Mouse (Mus musculus): ENCODE results near the gene Pikfyve. TPM values are rescaled to one million over a fixed set of nuclear protein-coding genes. Genes with fewer than 3 reads are reported as not detected.
"Not testable (repeated sequence)": the region's sequence is repeated elsewhere in the genome, so short reads cannot be mapped to it uniquely, and the experiment has no call there.

Gene Pikfyve
- polyA plus RNA-seq, 1 experiment, result 12.9 TPM

GRCm38 (mm10) chr1:65217567-65217966, 31.1 kb downstream of the Pikfyve start:
- Histone ChIP-seq H3K27ac (ENCODE audit: insufficient read depth, low read length) (no peak overlapping the region), H3K4me3 (replicated peaks; ENCODE audit: insufficient read depth, low read depth, low read length) (no peak overlapping the region), H3K27me3 (ENCODE audit: control insufficient read depth, insufficient read depth, low read length) (no peaks in the 10 kb centered on the region), H3K4me1 (ENCODE audit: control insufficient read depth, insufficient read depth, low read length) (no peaks in the 10 kb centered on the region)
- no peak for DNase-seq
- WGBS, result 69% methylated on average over 2 of the region's 2 CpGs
- TF ChIP-seq CTCF (IDR thresholded peaks at IDR 0.05; ENCODE audit: borderline replicate concordance, insufficient read depth, low read depth, low read length) (no peak), POLR2A (IDR thresholded peaks at IDR 0.05; ENCODE audit: borderline replicate concordance, insufficient read depth, low read length) (no peak)

- DNase-seq, result no peak
- Histone ChIP-seq H3K4me3 (replicated peaks; ENCODE audit: insufficient read depth, low read depth, low read length) (no peak overlapping the region), H3K27me3 (ENCODE audit: control insufficient read depth, insufficient read depth, low read length) (no peaks in the 10 kb centered on the region), H3K4me1 (ENCODE audit: control insufficient read depth, insufficient read depth, low read length) (no peaks in the 10 kb centered on the region), H3K27ac (ENCODE audit: insufficient read depth, low read length) (no peak overlapping the region)
- TF ChIP-seq POLR2A (IDR thresholded peaks at IDR 0.05; ENCODE audit: borderline replicate concordance, insufficient read depth, low read length) (no peak), CTCF (IDR thresholded peaks at IDR 0.05; ENCODE audit: borderline replicate concordance, insufficient read depth, low read depth, low read length) (no peak)
- 95% methylated on average over 1 of the region's 1 CpGs for WGBS
Observed at GRCm38 (mm10) chr1:65217972-65218371, 31.5 kb downstream of the Pikfyve start.

GRCm38 (mm10) chr1:65223654-65224053, 37.2 kb downstream of the Pikfyve start:
- Histone ChIP-seq H3K27me3 (ENCODE audit: control insufficient read depth, insufficient read depth, low read length) (no peaks in the 10 kb centered on the region), H3K27ac (ENCODE audit: insufficient read depth, low read length) (no peak overlapping the region), H3K4me1 (ENCODE audit: control insufficient read depth, insufficient read depth, low read length) (no peaks in the 10 kb centered on the region), H3K4me3 (replicated peaks; ENCODE audit: insufficient read depth, low read depth, low read length) (no peak overlapping the region)
- 96% methylated on average over 2 of the region's 2 CpGs for WGBS
- TF ChIP-seq POLR2A (IDR thresholded peaks at IDR 0.05; ENCODE audit: borderline replicate concordance, insufficient read depth, low read length) (no peak), CTCF (IDR thresholded peaks at IDR 0.05; ENCODE audit: borderline replicate concordance, insufficient read depth, low read depth, low read length) (no peak)
- no peak for DNase-seq

- no peak for DNase-seq
- H3K4me3 ChIP-seq (replicated peaks; ENCODE audit: insufficient read depth, low read depth, low read length), result no peak overlapping the region
- no peak overlapping the region for H3K27ac ChIP-seq (ENCODE audit: insufficient read depth, low read length)
- H3K27me3 ChIP-seq (ENCODE audit: control insufficient read depth, insufficient read depth, low read length), result no peaks in the 10 kb centered on the region
- 94% methylated on average over 2 of the region's 2 CpGs for WGBS
- no peak for TF ChIP-seq CTCF (IDR thresholded peaks at IDR 0.05; ENCODE audit: borderline replicate concordance, insufficient read depth, low read depth, low read length)
- no peak for TF ChIP-seq POLR2A (IDR thresholded peaks at IDR 0.05; ENCODE audit: borderline replicate concordance, insufficient read depth, low read length)
- no peaks in the 10 kb centered on the region for H3K4me1 ChIP-seq (ENCODE audit: control insufficient read depth, insufficient read depth, low read length)
Observed at GRCm38 (mm10) chr1:65227681-65228080, 41.2 kb downstream of the Pikfyve start.

- H3K27me3 ChIP-seq (ENCODE audit: control insufficient read depth, insufficient read depth, low read length); DNase-seq; H3K4me1 ChIP-seq (ENCODE audit: control insufficient read depth, insufficient read depth, low read length); H3K27ac ChIP-seq (ENCODE audit: insufficient read depth, low read length); H3K4me3 ChIP-seq (replicated peaks; ENCODE audit: insufficient read depth, low read depth, low read length): not testable (repeated sequence)
- 91% methylated on average over 3 of the region's 3 CpGs for WGBS
Observed at GRCm38 (mm10) chr1:65229768-65230167, 43.3 kb downstream of the Pikfyve start.

GRCm38 (mm10) chr1:65230566-65230965, 44.1 kb downstream of the Pikfyve start:
- no peak for TF ChIP-seq CTCF (IDR thresholded peaks at IDR 0.05; ENCODE audit: borderline replicate concordance, insufficient read depth, low read depth, low read length)
- TF ChIP-seq POLR2A (IDR thresholded peaks at IDR 0.05; ENCODE audit: borderline replicate concordance, insufficient read depth, low read length), result no peak
- 95% methylated on average over 1 of the region's 1 CpGs for WGBS
- DNase-seq, result no peak

GRCm38 (mm10) chr1:65237712-65238111, 51.2 kb downstream of the Pikfyve start:
- Histone ChIP-seq H3K4me1 (ENCODE audit: control insufficient read depth, insufficient read depth, low read length) (no peaks in the 10 kb centered on the region), H3K27me3 (ENCODE audit: control insufficient read depth, insufficient read depth, low read length) (no peaks in the 10 kb centered on the region), H3K4me3 (replicated peaks; ENCODE audit: insufficient read depth, low read depth, low read length) (no peak overlapping the region), H3K27ac (ENCODE audit: insufficient read depth, low read length) (no peak overlapping the region)
- 93% methylated on average over 3 of the region's 3 CpGs for WGBS
- no peak for DNase-seq
- no peak for TF ChIP-seq POLR2A (IDR thresholded peaks at IDR 0.05; ENCODE audit: borderline replicate concordance, insufficient read depth, low read length)
- no peak for TF ChIP-seq CTCF (IDR thresholded peaks at IDR 0.05; ENCODE audit: borderline replicate concordance, insufficient read depth, low read depth, low read length)

More at GRCm38 (mm10) chr1:65230566-65230965, 44.1 kb downstream of the Pikfyve start:
- no peak overlapping the region for H3K4me3 ChIP-seq (replicated peaks; ENCODE audit: insufficient read depth, low read depth, low read length)
- H3K27ac ChIP-seq (ENCODE audit: insufficient read depth, low read length), result no peak overlapping the region
- no peaks in the 10 kb centered on the region for H3K4me1 ChIP-seq (ENCODE audit: control insufficient read depth, insufficient read depth, low read length)
- H3K27me3 ChIP-seq (ENCODE audit: control insufficient read depth, insufficient read depth, low read length), result no peaks in the 10 kb centered on the region

- WGBS, result 62% methylated on average over 1 of the region's 1 CpGs
- TF ChIP-seq POLR2A (IDR thresholded peaks at IDR 0.05; ENCODE audit: borderline replicate concordance, insufficient read depth, low read length) (no peak), CTCF (IDR thresholded peaks at IDR 0.05; ENCODE audit: borderline replicate concordance, insufficient read depth, low read depth, low read length) (no peak)
- no peaks in the 10 kb centered on the region for H3K4me1 ChIP-seq (ENCODE audit: control insufficient read depth, insufficient read depth, low read length)
Observed at GRCm38 (mm10) chr1:65245637-65246036, 59.2 kb downstream of the Pikfyve start.

More at GRCm38 (mm10) chr1:65245637-65246036, 59.2 kb downstream of the Pikfyve start:
- peak in 1 of 2 experiments; percentile 8 for DNase-seq
- no peak overlapping the region for H3K4me3 ChIP-seq (replicated peaks; ENCODE audit: insufficient read depth, low read depth, low read length)
- no peak overlapping the region for H3K27ac ChIP-seq (ENCODE audit: insufficient read depth, low read length)
- no peaks in the 10 kb centered on the region for H3K27me3 ChIP-seq (ENCODE audit: control insufficient read depth, insufficient read depth, low read length)
